Mouse (Mus musculus): Measurements from ENCODE around the gene Rer1.

The Rer1 gene

GRCm38 (mm10) chr4:155086108-155087024 is at the start of gene Rer1, which contains the start of gene Morn1:
Rer1 (minus strand) TSS chr4:155086382.
Morn1 (plus strand) TSS chr4:155086577.
- peak; percentile 100 for DNase-seq (ENCODE audit: low spot score in 2 of 2)

GRCm38 (mm10) chr4:155134686-155135172 is 48.5 kb upstream of the Rer1 start:
- no peak for DNase-seq (ENCODE audit: low spot score in 2 of 2)

- peak in 1 of 2 experiments; percentile 31 for DNase-seq (ENCODE audit: low spot score in 2 of 2)
These were observed 47.7 kb upstream of the Rer1 start for GRCm38 (mm10) chr4:155133658-155134417.

GRCm38 (mm10) chr4:155133188-155133587 is 47.0 kb upstream of the Rer1 start:
- DNase-seq (ENCODE audit: low spot score in 2 of 2) = no peak

- no peak for DNase-seq (ENCODE audit: low spot score in 2 of 2)
These were observed 44.4 kb upstream of the Rer1 start for GRCm38 (mm10) chr4:155130616-155131015.

GRCm38 (mm10) chr4:155129996-155130395 is 43.8 kb upstream of the Rer1 start:
- DNase-seq (ENCODE audit: low spot score in 2 of 2) = peak; percentile 85 to 91

GRCm38 (mm10) chr4:155129132-155129917 is 43.1 kb upstream of the Rer1 start:
- peak; percentile 45 to 66 for DNase-seq (ENCODE audit: low spot score in 2 of 2)

- DNase-seq (ENCODE audit: low spot score in 2 of 2) = no peak
These were observed 42.2 kb upstream of the Rer1 start for GRCm38 (mm10) chr4:155128411-155128810.

GRCm38 (mm10) chr4:155126602-155127372 is 40.6 kb upstream of the Rer1 start:
- no peak for DNase-seq (ENCODE audit: low spot score in 2 of 2)

GRCm38 (mm10) chr4:155126194-155126593 is 40.0 kb upstream of the Rer1 start:
- DNase-seq (ENCODE audit: low spot score in 2 of 2) = no peak

- no peak for DNase-seq (ENCODE audit: low spot score in 2 of 2)
These were observed 39.1 kb upstream of the Rer1 start for GRCm38 (mm10) chr4:155125310-155125709.

GRCm38 (mm10) chr4:155123868-155124534 is 37.8 kb upstream of the Rer1 start:
- no peak for DNase-seq (ENCODE audit: low spot score in 2 of 2)

- peak; percentile 69 to 74 for DNase-seq (ENCODE audit: low spot score in 2 of 2)
These were observed 36.4 kb upstream of the Rer1 start for GRCm38 (mm10) chr4:155122444-155123040.

- DNase-seq (ENCODE audit: low spot score in 2 of 2) = no peak
These were observed 35.8 kb upstream of the Rer1 start for GRCm38 (mm10) chr4:155121915-155122443.

GRCm38 (mm10) chr4:155121222-155121621 is 35.0 kb upstream of the Rer1 start:
- DNase-seq (ENCODE audit: low spot score in 2 of 2) = peak; percentile 42 to 46

- no peak for DNase-seq (ENCODE audit: low spot score in 2 of 2)
These were observed 34.4 kb upstream of the Rer1 start for GRCm38 (mm10) chr4:155120583-155120982.

- no peak for DNase-seq (ENCODE audit: low spot score in 2 of 2)
These were observed 33.9 kb upstream of the Rer1 start for GRCm38 (mm10) chr4:155120038-155120437.

GRCm38 (mm10) chr4:155118278-155118677 is 32.1 kb upstream of the Rer1 start:
- DNase-seq (ENCODE audit: low spot score in 2 of 2) = no peak

GRCm38 (mm10) chr4:155117396-155117978 is 31.3 kb upstream of the Rer1 start:
- DNase-seq (ENCODE audit: low spot score in 2 of 2) = no peak

Measured in heart, adult 9 months (tissue).